Mouse (Mus musculus) heart, embryonic 10.5 days (tissue): ENCODE results near the gene Tmem184b. TPM values are rescaled to one million over a fixed set of nuclear protein-coding genes. Genes with fewer than 3 reads are reported as not detected.

Experiments
- DNase-seq: peaks from one replicate; pipeline ENCODE4 v3.0.0-alpha.2; 2017; ENCODE audit warnings: low spot score
- H3K27ac ChIP-seq: fragments of 300-500 bp; sonication (generic); 2 replicates; pipeline ENCODE4 v1.5.1; 2016; ENCODE audit warnings: mild to moderate bottlenecking
- H3K27me3 ChIP-seq: fragments of 300-500 bp; sonication (generic); 2 replicates; pipeline ENCODE4 v1.6.1; 2016; ENCODE audit warnings: mild to moderate bottlenecking; ENCODE audit not compliant: poor library complexity, insufficient read depth, severe bottlenecking
- H3K36me3 ChIP-seq: fragments of 300-500 bp; sonication (generic); 2 replicates; pipeline ENCODE4 v1.6.1; 2016; ENCODE audit warnings: mild to moderate bottlenecking, moderate library complexity
- H3K4me1 ChIP-seq: fragments of 300-500 bp; sonication (generic); 2 replicates; pipeline ENCODE4 v1.6.1; 2016; ENCODE audit warnings: mild to moderate bottlenecking
- H3K4me3 ChIP-seq: fragments of 300-500 bp; sonication (generic); 2 replicates; pipeline ENCODE4 v1.5.1; 2016; ENCODE audit warnings: mild to moderate bottlenecking, moderate library complexity
- H3K9me3 ChIP-seq: fragments of 300-500 bp; sonication (generic); 2 replicates; pipeline ENCODE4 v1.6.1; 2016; ENCODE audit warnings: mild to moderate bottlenecking, moderate library complexity
- WGBS: fragments of 180-500 bp; shearing (Covaris S2); methylation state at CpG from one replicate; pipeline ENCODE4 v1.1.7; 2016; 5-methylcytosine and 5-hydroxymethylcytosine counted together
- polyA plus RNA-seq: library from polyadenylated mRNA; unstranded; fragments of >200 nt; fragmentation: Nextera tagmentation; extraction: Ambion mirVana; gene quantifications from 2 replicates; pipeline ENCODE4 v1.2.1, GENCODE M21; 2016

Gene Tmem184b
- polyA plus RNA-seq, 1 experiment from 2014 or later = 67.7 TPM

GRCm38 (mm10) chr15:79438209-79438810, 34.9 kb upstream of the Tmem184b start:
- Histone ChIP-seq H3K27ac (peak overlapping the region; percentile 99), H3K4me1 (peaks cover 89% of the 10 kb centered on the region), H3K4me3 (peak overlapping the region; percentile 3; the same call in 1 of the 2 replicates), H3K36me3 (peaks cover 49% of the 10 kb centered on the region), H3K9me3 (no peaks in the 10 kb centered on the region), H3K27me3 (peaks cover 4% of the 10 kb centered on the region; the same call in 1 of the 2 replicates)
- DNase-seq = no peak
- 47% methylated on average over 6 of the region's 6 CpGs for WGBS

GRCm38 (mm10) chr15:79437541-79438208, 34.3 kb upstream of the Tmem184b start:
- no peak for DNase-seq
- peak overlapping the region; percentile 99 for H3K27ac ChIP-seq

GRCm38 (mm10) chr15:79436481-79436921, 33.1 kb upstream of the Tmem184b start:
- no peak overlapping the region for H3K4me3 ChIP-seq

More at GRCm38 (mm10) chr15:79437541-79438208, 34.3 kb upstream of the Tmem184b start:
- H3K9me3 ChIP-seq = no peaks in the 10 kb centered on the region
- H3K4me3 ChIP-seq = no peak overlapping the region
- peaks cover 89% of the 10 kb centered on the region for H3K4me1 ChIP-seq
- no peaks in the 10 kb centered on the region for H3K27me3 ChIP-seq
- H3K36me3 ChIP-seq = peaks cover 50% of the 10 kb centered on the region
- 83% methylated on average over 12 of the region's 12 CpGs for WGBS

GRCm38 (mm10) chr15:79435191-79435671, 31.9 kb upstream of the Tmem184b start:
- H3K4me1 ChIP-seq = peaks cover 88% of the 10 kb centered on the region
- no peak overlapping the region for H3K4me3 ChIP-seq
- H3K27ac ChIP-seq = peak overlapping the region; percentile 76
- H3K27me3 ChIP-seq = no peaks in the 10 kb centered on the region
- H3K9me3 ChIP-seq = no peaks in the 10 kb centered on the region
- 38% methylated on average over 7 of the region's 7 CpGs for WGBS
- no peak for DNase-seq
- peaks cover 75% of the 10 kb centered on the region for H3K36me3 ChIP-seq

More at GRCm38 (mm10) chr15:79436481-79436921, 33.1 kb upstream of the Tmem184b start:
- peak overlapping the region; percentile 76 for H3K27ac ChIP-seq
- peaks cover 62% of the 10 kb centered on the region for H3K36me3 ChIP-seq
- no peak for DNase-seq
- 66% methylated on average over 7 of the region's 7 CpGs for WGBS
- H3K27me3 ChIP-seq = no peaks in the 10 kb centered on the region
- H3K4me1 ChIP-seq = peaks cover 92% of the 10 kb centered on the region
- H3K9me3 ChIP-seq = no peaks in the 10 kb centered on the region

- peaks cover 93% of the 10 kb centered on the region for H3K36me3 ChIP-seq
- peak overlapping the region; percentile 17 for H3K4me3 ChIP-seq
- H3K27ac ChIP-seq = peak overlapping the region; percentile 86
Measured at GRCm38 (mm10) chr15:79432892-79433291, 29.5 kb upstream of the Tmem184b start.

GRCm38 (mm10) chr15:79432328-79432727, 29.0 kb upstream of the Tmem184b start:
- WGBS = 64% methylated on average over 11 of the region's 11 CpGs
- Histone ChIP-seq H3K4me3 (peak overlapping the region; percentile 17; the same call in 1 of the 2 replicates), H3K27ac (peak overlapping the region; percentile 86), H3K27me3 (no peaks in the 10 kb centered on the region), H3K36me3 (peaks cover 93% of the 10 kb centered on the region), H3K4me1 (peaks cover 65% of the 10 kb centered on the region), H3K9me3 (no peaks in the 10 kb centered on the region)
- no peak for DNase-seq

More at GRCm38 (mm10) chr15:79432892-79433291, 29.5 kb upstream of the Tmem184b start:
- no peaks in the 10 kb centered on the region for H3K27me3 ChIP-seq
- peaks cover 71% of the 10 kb centered on the region for H3K4me1 ChIP-seq
- H3K9me3 ChIP-seq = no peaks in the 10 kb centered on the region
- DNase-seq = peak; percentile 79
- 25% methylated on average over 21 of the region's 21 CpGs for WGBS

GRCm38 (mm10) chr15:79431925-79432324, 28.6 kb upstream of the Tmem184b start:
- DNase-seq = no peak
- Histone ChIP-seq H3K27ac (peak overlapping the region; percentile 86), H3K36me3 (peaks cover 93% of the 10 kb centered on the region), H3K4me1 (peaks cover 61% of the 10 kb centered on the region), H3K27me3 (no peaks in the 10 kb centered on the region), H3K4me3 (0 out of 2 replicates have a peak overlapping the region, but pooled peaks have one; percentile 17), H3K9me3 (no peaks in the 10 kb centered on the region)
- WGBS = 56% methylated on average over 7 of the region's 7 CpGs

GRCm38 (mm10) chr15:79430461-79431000, 27.2 kb upstream of the Tmem184b start:
- 76% methylated on average over 10 of the region's 10 CpGs for WGBS
- no peak for DNase-seq
- peaks cover 53% of the 10 kb centered on the region for H3K4me1 ChIP-seq
- peaks cover 92% of the 10 kb centered on the region for H3K36me3 ChIP-seq
- H3K4me3 ChIP-seq = no peak overlapping the region
- 0 out of 2 replicates have a peak overlapping the region, but pooled peaks have one; percentile 17 for H3K27ac ChIP-seq
- no peaks in the 10 kb centered on the region for H3K9me3 ChIP-seq
- no peaks in the 10 kb centered on the region for H3K27me3 ChIP-seq

GRCm38 (mm10) chr15:79429994-79430393, 26.6 kb upstream of the Tmem184b start:
- DNase-seq = no peak
- H3K27ac ChIP-seq = no peak overlapping the region
- H3K4me1 ChIP-seq = peaks cover 50% of the 10 kb centered on the region
- H3K27me3 ChIP-seq = no peaks in the 10 kb centered on the region
- peaks cover 92% of the 10 kb centered on the region for H3K36me3 ChIP-seq
- WGBS = 88% methylated on average over 8 of the region's 9 CpGs
- no peak overlapping the region for H3K4me3 ChIP-seq
- no peaks in the 10 kb centered on the region for H3K9me3 ChIP-seq

GRCm38 (mm10) chr15:79429527-79429926, 26.2 kb upstream of the Tmem184b start:
- Histone ChIP-seq H3K9me3 (no peaks in the 10 kb centered on the region), H3K4me1 (peaks cover 46% of the 10 kb centered on the region), H3K4me3 (no peak overlapping the region), H3K27me3 (no peaks in the 10 kb centered on the region), H3K36me3 (peaks cover 92% of the 10 kb centered on the region), H3K27ac (no peak overlapping the region)
- WGBS = 88% methylated on average over 12 of the region's 12 CpGs
- DNase-seq = no peak

GRCm38 (mm10) chr15:79428616-79429015, 25.2 kb upstream of the Tmem184b start:
- H3K27me3 ChIP-seq = no peaks in the 10 kb centered on the region
- no peak overlapping the region for H3K4me3 ChIP-seq
- DNase-seq = no peak
- peaks cover 92% of the 10 kb centered on the region for H3K36me3 ChIP-seq
- H3K9me3 ChIP-seq = no peaks in the 10 kb centered on the region
- no peak overlapping the region for H3K27ac ChIP-seq
- WGBS = 82% methylated on average over 4 of the region's 4 CpGs
- H3K4me1 ChIP-seq = peaks cover 48% of the 10 kb centered on the region

GRCm38 (mm10) chr15:79427516-79427915, 24.1 kb upstream of the Tmem184b start:
- no peak for DNase-seq
- H3K9me3 ChIP-seq = no peaks in the 10 kb centered on the region
- no peak overlapping the region for H3K4me3 ChIP-seq
- H3K27me3 ChIP-seq = no peaks in the 10 kb centered on the region
- H3K36me3 ChIP-seq = peaks cover 99% of the 10 kb centered on the region
- WGBS = 81% methylated on average over 6 of the region's 6 CpGs
- H3K4me1 ChIP-seq = peaks cover 47% of the 10 kb centered on the region
- no peak overlapping the region for H3K27ac ChIP-seq

- H3K4me1 ChIP-seq = peaks cover 40% of the 10 kb centered on the region
- H3K9me3 ChIP-seq = no peaks in the 10 kb centered on the region
- no peaks in the 10 kb centered on the region for H3K27me3 ChIP-seq
- no peak for DNase-seq
- peaks cover 99% of the 10 kb centered on the region for H3K36me3 ChIP-seq
- H3K27ac ChIP-seq = no peak overlapping the region
- WGBS = 75% methylated on average over 11 of the region's 11 CpGs
- H3K4me3 ChIP-seq = no peak overlapping the region
Measured at GRCm38 (mm10) chr15:79425516-79425915, 22.1 kb upstream of the Tmem184b start.
